Mouse (Mus musculus) CD4-positive, CD25-positive, alpha-beta regulatory T cell, adult 9 weeks (primary cell): ENCODE results near the gene Ugdh. TPM values are rescaled to one million over a fixed set of nuclear protein-coding genes. Genes with fewer than 3 reads are reported as not detected.

Experiments used
- polyA plus RNA-seq: library from polyadenylated mRNA; unstranded; fragments of 100-300 nt; shearing (Covaris generic); gene quantifications from one replicate; pipeline ENCODE4 v1.2.1, GENCODE M21; 2017

Gene Ugdh
- polyA plus RNA-seq: 49.8 TPM

DNA sequence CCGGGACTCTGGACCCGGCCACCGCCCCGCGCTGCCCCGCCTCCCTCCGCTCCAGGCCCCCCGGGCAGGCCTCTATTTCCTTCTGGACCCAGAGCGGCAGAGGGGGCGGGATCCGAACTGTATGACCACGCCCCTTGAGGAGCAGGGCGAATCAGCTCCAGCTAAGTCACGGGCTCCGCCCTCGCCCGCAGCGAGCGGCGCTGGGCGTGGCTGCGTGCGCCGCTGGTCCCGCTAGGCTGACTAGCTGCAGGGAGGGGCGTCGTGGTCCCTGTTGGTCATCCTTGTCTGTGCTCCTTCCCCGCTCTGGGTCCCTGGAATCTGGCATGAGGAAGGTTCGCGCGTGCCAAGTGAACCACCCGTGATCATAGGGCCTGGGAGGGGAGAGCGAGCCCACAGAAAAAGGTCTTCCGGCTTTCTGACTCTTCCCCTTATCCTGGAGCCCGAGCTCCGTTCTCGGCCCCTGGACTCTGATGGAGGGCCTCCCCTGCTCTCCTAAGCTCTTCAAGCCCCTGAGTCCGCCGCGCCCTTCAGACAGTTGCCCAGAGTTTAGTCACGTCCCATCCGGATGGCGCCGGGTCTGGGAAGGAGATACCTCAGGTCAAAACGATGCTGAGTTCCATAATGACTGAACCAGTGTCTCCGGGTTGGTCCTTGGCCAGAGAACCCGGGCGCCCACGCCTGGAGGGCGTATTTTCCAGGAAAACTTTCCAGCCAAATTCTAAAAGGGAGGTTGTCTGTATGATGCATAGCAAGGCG lies at the start of gene Ugdh:
Gene Ugdh, minus strand, starts transcription at position 144 of the 756 bp plus-strand sequence.

DNA sequence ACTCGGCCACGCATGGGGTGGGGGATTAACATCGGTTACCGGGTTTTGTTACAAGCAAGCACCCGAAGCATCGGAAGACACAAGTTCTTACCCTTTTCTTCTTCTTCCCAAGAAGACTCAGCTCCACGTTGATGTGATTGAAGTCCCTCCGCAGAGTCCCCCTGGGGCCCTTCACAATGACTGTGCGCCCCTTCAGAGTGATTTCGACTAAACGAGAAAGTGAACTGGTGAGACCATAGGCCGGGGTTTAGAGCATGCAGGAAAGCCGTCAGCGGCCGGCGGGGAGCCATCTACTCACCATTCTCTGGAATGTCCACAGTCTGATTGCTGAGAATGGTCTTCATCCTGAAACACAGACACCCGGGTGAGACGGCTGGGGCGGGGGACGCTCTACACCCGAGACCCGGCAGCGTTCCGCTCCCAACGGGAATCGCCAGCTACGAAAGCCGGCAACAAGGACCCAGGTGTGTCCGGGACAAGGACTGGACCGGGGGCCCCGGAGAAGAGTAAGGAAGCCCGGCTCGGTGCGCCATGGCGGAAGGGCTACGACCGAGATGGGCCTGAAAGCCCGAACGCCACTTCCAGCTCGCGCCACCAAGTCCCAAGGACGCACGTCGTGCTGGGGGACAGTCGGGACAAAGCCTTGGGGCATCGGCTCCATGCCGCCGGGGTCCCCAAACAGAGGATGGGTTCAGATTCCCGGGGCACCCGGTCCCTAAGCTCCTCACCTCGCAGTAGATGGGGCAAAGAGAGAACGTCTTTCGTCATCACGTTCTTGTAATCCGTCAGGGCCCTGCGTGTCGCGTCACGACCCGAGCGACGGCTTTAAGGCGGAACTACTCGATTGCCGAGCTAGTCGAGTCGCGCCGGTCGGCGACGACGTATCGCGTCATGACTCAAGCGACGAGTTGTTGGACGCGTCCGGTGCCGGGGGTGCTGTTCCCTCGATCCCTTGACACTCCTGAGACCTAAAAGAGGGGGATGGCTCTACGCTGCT lies 44.8 kb downstream of the Ugdh start, which contains the start of the genes Rpl9 and Lias:
Gene Rpl9, minus strand, starts transcription at position 797 of the 997 bp plus-strand sequence.
Gene Lias, plus strand, starts transcription at position 850 of the 997 bp plus-strand sequence.

Other genes starting within 250 kb of the Ugdh start
- gene Wdr19, start 236.3 kb downstream of the Ugdh start, polyA plus RNA-seq: 7.1 TPM
- 71.8 TPM for gene Rfc1, start 100.3 kb downstream of the Ugdh start, polyA plus RNA-seq
- gene Klb, start 87.6 kb downstream of the Ugdh start, polyA plus RNA-seq: not detected
- gene Rpl9, start 44.5 kb downstream of the Ugdh start, polyA plus RNA-seq: 1,382 TPM
- 59.2 TPM for gene Lias, start 44.5 kb downstream of the Ugdh start, polyA plus RNA-seq
- 5.3 TPM for gene Gm43552, start 56.9 kb upstream of the Ugdh start, polyA plus RNA-seq
- gene Smim14, start 101.2 kb upstream of the Ugdh start, polyA plus RNA-seq: 196 TPM
- gene Ube2k, start 101.3 kb upstream of the Ugdh start, polyA plus RNA-seq: 113 TPM